Mouse (Mus musculus) embryonic facial prominence, embryonic 13.5 days (tissue): Measurements from ENCODE around the gene Ap3b1. TPM values are rescaled to one million over a fixed set of nuclear protein-coding genes. Genes with fewer than 3 reads are reported as not detected.
A peak's percentile ranks its signal among the peaks of the same experiment; 100 is the strongest.

Experiments used
- ATAC-seq: fragments of 200-750 bp; cut with Nextera tagmentation; 2 replicates; pipeline ENCODE4 v1.8.0; 2017; ENCODE audit warnings: low read depth; ENCODE audit not compliant: insufficient number of reproducible peaks, insufficient read depth, low FRiP score, low TSS enrichment
- H3K27ac ChIP-seq: fragments of 300-500 bp; sonication (generic); 2 replicates; pipeline ENCODE4 v1.5.1; 2015; ENCODE audit warnings: moderate library complexity, mild to moderate bottlenecking, inconsistent platforms
- H3K27me3 ChIP-seq: fragments of 300-500 bp; sonication (generic); 2 replicates; pipeline ENCODE4 v1.6.1; 2015; ENCODE audit warnings: mild to moderate bottlenecking, inconsistent platforms
- H3K36me3 ChIP-seq: fragments of 300-500 bp; sonication (generic); 2 replicates; pipeline ENCODE4 v1.6.1; 2015; ENCODE audit warnings: mild to moderate bottlenecking, inconsistent platforms
- H3K4me1 ChIP-seq: fragments of 300-500 bp; sonication (generic); 2 replicates; pipeline ENCODE4 v1.6.1; 2015; ENCODE audit warnings: inconsistent platforms
- H3K4me2 ChIP-seq: fragments of 300-500 bp; sonication (generic); 2 replicates; pipeline ENCODE4 v1.6.1; 2015; ENCODE audit warnings: moderate library complexity, mild to moderate bottlenecking, inconsistent platforms
- H3K4me3 ChIP-seq: fragments of 300-500 bp; sonication (generic); 2 replicates; pipeline ENCODE4 v1.5.1; 2015; ENCODE audit warnings: mild to moderate bottlenecking, inconsistent platforms
- H3K9ac ChIP-seq: fragments of 300-500 bp; sonication (generic); 2 replicates; pipeline ENCODE4 v1.6.1; 2015; ENCODE audit warnings: mild to moderate bottlenecking, inconsistent platforms
- H3K9me3 ChIP-seq: fragments of 300-500 bp; sonication (generic); 2 replicates; pipeline ENCODE4 v1.6.1; 2016; ENCODE audit warnings: inconsistent platforms
- WGBS: fragments of 180-500 bp; shearing (Covaris S2); methylation state at CpG from one replicate; pipeline ENCODE4 v1.1.7; 2015; ENCODE audit warnings: mixed read lengths; 5-methylcytosine and 5-hydroxymethylcytosine counted together
- polyA plus RNA-seq: library from polyadenylated mRNA; unstranded; fragments of >200 nt; fragmentation: Nextera tagmentation; extraction: Ambion mirVana; gene quantifications from 2 replicates; pipeline ENCODE4 v1.2.1, GENCODE M21; 2015

Ap3b1 gene
- polyA plus RNA-seq, 1 experiment from 2014 or later: 45.7 TPM

DNA sequence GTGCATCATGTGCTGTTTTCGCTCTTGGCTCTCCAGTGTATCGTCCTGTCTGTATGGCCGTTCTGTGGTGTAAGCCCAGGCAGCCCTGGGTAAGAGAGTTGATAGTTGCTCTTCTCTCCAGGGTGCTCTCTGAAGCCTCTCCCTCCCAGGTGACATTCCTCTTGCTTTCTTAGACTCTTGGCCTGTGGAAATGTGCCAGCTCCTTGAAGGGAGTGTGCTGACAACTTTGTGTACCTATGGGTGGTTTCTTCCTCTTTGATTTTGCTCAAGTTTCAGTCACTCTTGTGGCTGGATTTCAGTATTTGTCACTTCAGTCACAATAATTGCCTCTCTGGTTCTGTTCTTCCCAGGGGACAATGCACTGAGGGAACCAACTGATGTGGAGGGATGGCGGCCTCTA lies 20.2 kb downstream of the Ap3b1 start:
- ATAC-seq: no peak
- WGBS: 84% methylated on average over 4 of the region's 4 CpGs

DNA sequence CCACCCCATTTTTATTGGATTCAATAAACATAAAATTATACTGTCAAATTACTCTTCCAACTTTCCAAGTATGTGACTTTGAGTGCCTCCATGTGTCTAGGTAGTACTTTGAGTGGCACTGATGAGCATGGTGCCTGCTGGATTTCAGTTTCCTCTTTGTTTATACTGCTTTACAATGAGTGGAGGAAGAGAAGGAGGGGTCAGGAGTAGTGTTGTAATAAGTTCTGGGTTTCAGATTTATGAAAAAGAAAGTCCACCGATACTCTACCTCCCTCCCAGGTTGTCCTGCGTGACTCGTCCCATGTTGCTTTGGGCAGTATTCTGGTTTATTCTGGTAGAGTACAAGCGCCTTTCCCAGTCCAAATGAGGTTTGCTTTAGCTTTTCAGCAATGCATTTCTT lies 22.7 kb downstream of the Ap3b1 start:
- H3K9me3 ChIP-seq: no peaks in the 10 kb centered on the region
- H3K4me2 ChIP-seq: no peak overlapping the region
- H3K4me1 ChIP-seq: peaks cover 30% of the 10 kb centered on the region
- no peaks in the 10 kb centered on the region for H3K27me3 ChIP-seq
- no peak overlapping the region for H3K4me3 ChIP-seq
- H3K27ac ChIP-seq: no peak overlapping the region
- H3K36me3 ChIP-seq: no peaks in the 10 kb centered on the region
- WGBS: 70% methylated on average over 4 of the region's 4 CpGs
- no peak for ATAC-seq
- H3K9ac ChIP-seq: no peak overlapping the region

More for the DNA sequence above, 20.2 kb downstream of the Ap3b1 start:
- 0 out of 2 replicates have a peak overlapping the region, but pooled peaks have one; percentile 46 for H3K9ac ChIP-seq
- no peak overlapping the region for H3K4me2 ChIP-seq
- H3K4me3 ChIP-seq: no peak overlapping the region
- H3K4me1 ChIP-seq: peaks cover 27% of the 10 kb centered on the region
- no peak overlapping the region for H3K27ac ChIP-seq
- H3K9me3 ChIP-seq: no peaks in the 10 kb centered on the region
- H3K27me3 ChIP-seq: no peaks in the 10 kb centered on the region
- 0 out of 2 replicates have a peak, but pooled peaks cover 3% of the 10 kb centered on the region for H3K36me3 ChIP-seq

DNA sequence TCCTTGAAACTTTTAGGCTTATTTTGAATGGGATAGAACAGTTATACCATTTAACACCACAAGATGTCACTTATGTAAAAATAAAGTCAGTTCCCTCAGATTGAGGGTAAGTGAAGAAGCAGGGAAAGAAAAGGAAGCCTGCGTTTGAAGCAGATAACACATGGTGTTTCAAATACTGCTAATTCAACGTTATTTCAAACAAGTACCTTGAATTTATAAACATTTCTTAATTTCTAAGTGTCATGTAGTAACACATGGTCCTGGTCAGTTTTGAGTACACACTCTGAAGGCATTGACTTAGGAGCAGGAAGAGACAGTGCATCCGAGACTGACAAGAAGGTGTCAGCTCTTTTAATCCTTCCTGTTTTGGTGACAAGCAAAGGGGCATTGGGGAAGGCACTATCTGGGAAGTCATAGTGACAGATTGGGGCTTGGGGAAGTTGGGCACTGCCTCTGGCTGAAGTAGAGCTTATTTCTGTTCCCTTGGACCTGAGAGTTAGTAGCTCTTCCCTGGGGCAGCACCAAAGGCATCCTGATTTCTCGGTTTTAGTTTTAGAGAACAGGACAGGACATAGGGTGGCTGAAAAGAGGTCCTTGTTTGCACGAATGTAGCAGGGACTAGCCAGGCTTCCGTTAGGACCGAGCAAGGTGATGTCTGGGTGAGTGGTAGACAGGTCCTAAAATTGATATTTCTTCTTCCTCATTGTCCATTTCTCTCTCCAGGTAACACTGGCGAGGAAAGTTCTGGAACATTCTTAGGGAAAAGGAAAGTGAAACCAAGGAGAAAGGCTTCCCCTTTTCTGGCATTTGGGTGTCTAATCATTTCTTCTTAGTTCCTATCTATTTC lies 23.3 kb downstream of the Ap3b1 start:
- Histone ChIP-seq H3K4me1 (peaks cover 30% of the 10 kb centered on the region), H3K9me3 (no peaks in the 10 kb centered on the region), H3K36me3 (no peaks in the 10 kb centered on the region), H3K27me3 (no peaks in the 10 kb centered on the region), H3K4me3 (no peak overlapping the region), H3K9ac (no peak overlapping the region), H3K4me2 (no peak overlapping the region), H3K27ac (no peak overlapping the region)
- WGBS: 62% methylated on average over 8 of the region's 8 CpGs
- ATAC-seq: no peak

DNA sequence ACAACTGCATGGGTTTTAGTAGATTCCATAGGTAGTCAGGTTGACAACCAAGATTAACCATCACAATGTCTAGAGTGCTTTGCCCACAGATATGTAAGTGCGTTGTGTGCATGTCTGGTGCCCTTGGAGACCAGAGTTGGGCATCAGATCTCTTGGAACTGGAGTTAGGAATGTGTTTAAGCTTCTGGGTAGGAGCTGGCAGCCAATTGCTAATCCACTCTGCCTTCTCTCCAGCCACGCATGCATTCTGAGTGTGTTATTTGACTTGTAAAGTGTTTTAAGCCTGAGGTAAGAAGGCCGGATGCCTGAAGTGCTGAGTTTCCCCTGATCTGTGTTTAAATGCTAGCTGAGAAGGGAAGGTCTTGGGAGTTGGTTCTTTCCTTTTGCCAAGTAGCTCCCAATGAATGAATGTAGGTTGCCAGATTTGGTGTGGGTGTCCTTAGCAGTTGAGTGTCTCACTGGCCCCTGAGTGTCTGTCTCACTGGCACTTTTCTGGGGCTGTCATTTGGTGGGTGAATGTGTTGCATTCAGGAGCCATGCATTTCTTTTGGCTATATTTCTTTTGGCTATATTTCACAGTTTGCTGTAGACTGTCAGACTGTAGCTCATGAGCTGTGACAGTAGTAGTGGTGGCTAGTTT lies 26.3 kb downstream of the Ap3b1 start:
- WGBS: 85% methylated on average over 3 of the region's 3 CpGs
- no peak overlapping the region for H3K4me2 ChIP-seq
- no peaks in the 10 kb centered on the region for H3K9me3 ChIP-seq
- H3K27me3 ChIP-seq: no peaks in the 10 kb centered on the region
- no peak overlapping the region for H3K4me3 ChIP-seq
- no peak for ATAC-seq
- H3K4me1 ChIP-seq: peaks cover 12% of the 10 kb centered on the region
- H3K27ac ChIP-seq: no peak overlapping the region
- no peak overlapping the region for H3K9ac ChIP-seq
- H3K36me3 ChIP-seq: no peaks in the 10 kb centered on the region

DNA sequence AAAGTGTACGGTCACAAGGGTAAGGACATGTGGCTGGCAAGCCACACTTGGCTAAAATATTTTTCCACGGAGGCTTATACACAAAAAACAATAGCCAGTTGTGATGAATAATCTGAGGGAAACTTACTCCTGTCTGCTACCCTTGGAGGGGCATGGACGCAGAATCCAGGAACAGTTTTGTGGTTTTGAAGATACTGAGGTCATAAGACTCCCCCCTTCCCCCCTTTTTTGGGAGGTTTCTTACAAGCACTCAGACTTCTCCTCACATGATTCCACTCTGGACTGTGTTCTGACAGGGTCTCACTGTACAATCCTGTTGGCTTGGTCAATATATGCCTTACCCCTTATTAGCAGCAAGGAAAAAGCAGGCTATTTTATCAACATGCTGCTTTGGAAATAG lies 29.8 kb downstream of the Ap3b1 start:
- H3K4me3 ChIP-seq: no peak overlapping the region
- ATAC-seq: no peak
- H3K27me3 ChIP-seq: no peaks in the 10 kb centered on the region
- H3K9ac ChIP-seq: no peak overlapping the region
- H3K36me3 ChIP-seq: peaks cover 15% of the 10 kb centered on the region
- 60% methylated on average over 3 of the region's 3 CpGs for WGBS
- no peak overlapping the region for H3K4me2 ChIP-seq
- peaks cover 12% of the 10 kb centered on the region for H3K4me1 ChIP-seq
- H3K27ac ChIP-seq: no peak overlapping the region
- H3K9me3 ChIP-seq: no peaks in the 10 kb centered on the region

DNA sequence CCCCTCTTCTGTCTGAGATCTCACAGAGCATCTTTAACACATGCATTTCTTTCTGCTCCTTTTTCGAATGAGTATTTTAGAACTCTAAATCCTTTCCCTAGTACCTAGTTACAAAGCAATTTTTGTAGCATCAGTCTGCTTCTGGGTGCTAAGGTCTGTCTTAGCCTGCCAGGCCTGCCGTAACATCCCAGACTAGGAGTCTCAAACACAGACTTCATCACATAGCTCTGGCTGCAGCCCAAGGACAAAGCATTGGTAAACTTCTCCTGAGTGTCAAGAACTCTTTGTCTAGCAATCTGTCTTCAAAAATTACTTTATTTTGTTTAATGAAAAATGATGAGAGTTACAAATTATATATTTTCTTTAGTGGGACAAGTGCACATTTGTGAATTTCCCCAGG lies 30.8 kb downstream of the Ap3b1 start:
- H3K4me2 ChIP-seq: no peak overlapping the region

DNA sequence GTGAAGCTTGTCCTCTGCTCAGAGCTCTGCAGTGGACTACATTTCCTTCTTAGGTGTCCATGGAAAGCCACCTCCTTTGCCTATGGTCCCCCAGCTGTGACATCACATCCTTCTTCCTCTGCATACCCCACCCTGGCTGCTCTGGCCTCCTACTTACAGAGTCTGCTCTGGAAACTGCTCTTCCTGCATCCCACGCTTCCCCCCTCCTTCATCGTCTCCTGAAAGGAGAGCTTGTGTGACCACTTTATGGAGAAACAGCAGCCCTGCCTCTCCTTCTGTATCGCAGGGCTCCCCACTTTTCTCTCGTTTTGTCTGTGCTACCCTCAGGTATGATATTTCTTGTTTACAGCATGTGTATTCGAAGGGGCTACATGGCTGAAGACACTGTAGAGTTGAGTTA lies 33.5 kb downstream of the Ap3b1 start:
- Histone ChIP-seq H3K4me3 (no peak overlapping the region), H3K4me2 (no peak overlapping the region), H3K27ac (no peak overlapping the region), H3K4me1 (peaks cover 9% of the 10 kb centered on the region), H3K9me3 (no peaks in the 10 kb centered on the region), H3K36me3 (peaks cover 39% of the 10 kb centered on the region), H3K9ac (no peak overlapping the region), H3K27me3 (no peaks in the 10 kb centered on the region)
- no peak for ATAC-seq
- 86% methylated on average over 5 of the region's 5 CpGs for WGBS

More for the DNA sequence above, 30.8 kb downstream of the Ap3b1 start:
- peaks cover 17% of the 10 kb centered on the region for H3K36me3 ChIP-seq
- H3K27ac ChIP-seq: no peak overlapping the region
- peaks cover 12% of the 10 kb centered on the region for H3K4me1 ChIP-seq
- no peaks in the 10 kb centered on the region for H3K9me3 ChIP-seq
- H3K27me3 ChIP-seq: no peaks in the 10 kb centered on the region
- H3K4me3 ChIP-seq: no peak overlapping the region
- 78% methylated on average over 2 of the region's 2 CpGs for WGBS
- ATAC-seq: no peak
- no peak overlapping the region for H3K9ac ChIP-seq

DNA sequence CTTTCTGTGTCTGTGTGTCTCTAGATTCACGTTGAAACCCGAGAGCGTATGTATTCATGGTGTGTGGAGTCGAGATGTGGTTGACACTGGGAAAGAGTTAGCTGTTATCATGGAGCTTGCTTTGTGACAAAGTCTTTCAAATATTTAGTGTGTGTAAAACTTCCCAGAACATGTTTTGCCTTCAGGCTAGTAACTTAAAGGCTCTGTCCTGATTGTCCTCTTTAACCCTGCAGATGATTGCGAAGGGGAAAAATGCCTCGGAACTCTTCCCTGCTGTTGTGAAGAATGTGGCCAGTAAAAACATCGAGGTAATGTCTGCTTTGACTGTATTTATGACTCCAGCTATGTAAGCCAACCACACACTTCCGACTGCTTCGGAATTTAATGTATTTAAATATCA lies 35.7 kb downstream of the Ap3b1 start:
- no peak for ATAC-seq
- H3K9me3 ChIP-seq: no peaks in the 10 kb centered on the region
- 55% methylated on average over 9 of the region's 9 CpGs for WGBS
- no peak overlapping the region for H3K27ac ChIP-seq
- peaks cover 43% of the 10 kb centered on the region for H3K36me3 ChIP-seq
- H3K4me2 ChIP-seq: no peak overlapping the region
- no peak overlapping the region for H3K9ac ChIP-seq
- no peaks in the 10 kb centered on the region for H3K27me3 ChIP-seq
- H3K4me3 ChIP-seq: no peak overlapping the region
- H3K4me1 ChIP-seq: 0 out of 2 replicates have a peak, but pooled peaks cover 3% of the 10 kb centered on the region

DNA sequence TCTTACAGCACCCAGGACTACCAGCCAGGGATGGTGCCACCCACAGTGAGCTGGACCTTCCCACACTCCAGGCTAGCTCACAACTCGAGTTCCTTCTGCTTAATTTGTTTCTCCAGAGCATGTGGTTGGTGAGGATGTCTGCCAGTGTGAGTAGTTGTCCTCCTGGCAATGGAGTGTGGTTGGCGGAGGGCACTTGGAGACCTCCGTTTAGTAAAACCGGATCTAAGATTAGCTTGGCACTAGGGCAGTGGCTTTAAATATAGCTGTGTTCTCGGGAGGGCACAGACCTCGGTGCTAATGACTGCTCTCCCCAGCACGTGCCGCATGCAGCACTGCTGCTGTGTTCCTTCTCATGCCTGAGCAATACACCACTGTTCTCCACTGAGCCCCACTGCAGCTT lies 37.0 kb downstream of the Ap3b1 start:
- H3K4me3 ChIP-seq: no peak overlapping the region
- WGBS: 90% methylated on average over 8 of the region's 8 CpGs
- no peaks in the 10 kb centered on the region for H3K9me3 ChIP-seq
- no peak for ATAC-seq
- no peak overlapping the region for H3K9ac ChIP-seq
- no peaks in the 10 kb centered on the region for H3K27me3 ChIP-seq
- H3K4me2 ChIP-seq: no peak overlapping the region
- no peak overlapping the region for H3K27ac ChIP-seq
- H3K36me3 ChIP-seq: peaks cover 43% of the 10 kb centered on the region
- H3K4me1 ChIP-seq: 0 out of 2 replicates have a peak, but pooled peaks cover 3% of the 10 kb centered on the region

DNA sequence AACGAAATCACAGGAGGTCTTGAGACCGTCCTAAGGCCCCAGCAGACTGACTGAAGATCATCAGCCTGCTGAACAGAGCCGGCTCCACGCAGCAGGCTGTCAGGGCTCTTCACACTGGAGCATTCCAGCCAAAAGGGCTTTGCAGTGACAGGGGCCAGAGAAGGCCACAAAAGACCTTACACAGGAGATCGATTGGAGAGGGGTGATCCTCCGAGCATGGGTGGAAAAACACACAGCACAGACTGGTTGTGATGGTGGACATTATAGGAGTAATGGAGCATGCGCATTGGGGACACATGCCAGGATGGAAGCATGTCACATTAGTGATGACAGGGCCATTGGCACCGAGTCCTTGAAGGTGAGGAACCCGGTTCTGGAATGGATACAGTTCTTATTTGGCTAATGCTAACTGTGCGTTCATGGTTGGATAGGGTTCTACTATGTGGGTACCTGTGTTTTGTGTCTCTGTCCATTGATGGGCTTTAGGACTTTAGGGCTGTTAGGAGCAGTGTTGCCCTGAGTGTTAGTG lies 37.7 kb downstream of the Ap3b1 start:
- H3K4me3 ChIP-seq: no peak overlapping the region
- no peak overlapping the region for H3K9ac ChIP-seq
- 92% methylated on average over 10 of the region's 10 CpGs for WGBS
- H3K27me3 ChIP-seq: no peaks in the 10 kb centered on the region
- no peak for ATAC-seq
- H3K4me1 ChIP-seq: 0 out of 2 replicates have a peak, but pooled peaks cover 3% of the 10 kb centered on the region
- peaks cover 42% of the 10 kb centered on the region for H3K36me3 ChIP-seq
- H3K4me2 ChIP-seq: no peak overlapping the region
- no peak overlapping the region for H3K27ac ChIP-seq
- no peaks in the 10 kb centered on the region for H3K9me3 ChIP-seq

DNA sequence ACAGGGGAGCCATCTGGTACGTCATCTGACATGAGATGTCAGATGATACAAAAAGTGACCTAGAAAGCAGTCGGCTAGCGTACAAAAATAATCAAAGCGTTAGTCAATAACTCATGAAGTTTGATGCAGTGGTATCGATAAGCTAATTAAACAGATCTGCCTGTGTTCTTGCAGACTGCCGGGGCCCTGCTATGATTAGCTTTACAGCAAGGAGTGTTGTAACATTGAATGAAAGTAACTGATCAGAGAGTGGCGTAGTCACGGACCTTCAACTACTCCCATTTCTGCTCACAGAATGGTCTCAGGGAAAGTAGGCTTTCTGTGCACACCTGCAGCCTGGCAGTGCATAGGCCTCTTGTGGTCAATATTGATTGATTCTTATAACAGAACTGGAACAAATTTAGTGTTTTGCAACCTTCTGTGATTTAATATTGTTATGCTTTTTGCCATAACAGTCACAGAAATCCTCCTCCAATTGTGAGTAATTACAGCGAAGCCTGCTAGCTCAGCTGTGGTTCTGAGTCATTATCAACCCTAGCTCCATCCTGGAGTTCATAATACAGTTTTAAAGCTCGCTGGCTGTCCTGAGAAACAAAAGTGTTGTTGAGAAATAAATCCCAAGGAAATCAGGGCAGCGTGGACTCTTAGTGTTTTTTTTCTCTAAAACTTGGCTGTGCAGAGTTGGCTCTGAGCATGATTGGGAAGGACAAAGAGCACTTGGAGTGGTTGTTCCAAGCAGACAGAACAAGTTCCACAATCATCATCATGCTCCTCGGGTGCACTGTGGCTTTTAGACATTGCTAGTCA lies 40.0 kb downstream of the Ap3b1 start:
- Histone ChIP-seq H3K9ac (no peak overlapping the region), H3K4me1 (no peaks in the 10 kb centered on the region), H3K9me3 (no peaks in the 10 kb centered on the region), H3K36me3 (peaks cover 33% of the 10 kb centered on the region), H3K4me2 (no peak overlapping the region), H3K27ac (no peak overlapping the region), H3K27me3 (no peaks in the 10 kb centered on the region), H3K4me3 (no peak overlapping the region)
- ATAC-seq: no peak
- WGBS: 83% methylated on average over 12 of the region's 12 CpGs
